Mouse (Mus musculus) layer of hippocampus, adult 2 months (tissue): ENCODE measurements around the gene Stx1a. TPM values are rescaled to one million over a fixed set of nuclear protein-coding genes. Genes with fewer than 3 reads are reported as not detected.
"Not testable (repeated sequence)": the region's sequence is repeated elsewhere in the genome, so short reads cannot be mapped to it uniquely, and the experiment has no call there.

Source experiments
- DNase-seq, 2 experiments: peaks; one replicate each; pipeline ENCODE4 v3.0.0; 2022; ENCODE audit warnings: low spot score in 2 of 2
- H3K27ac ChIP-seq: fragments of 200-600 bp; 2 replicates; pipeline ENCODE4 v1.8.1; 2022
- H3K4me3 ChIP-seq: fragments of 200-600 bp; 2 replicates; pipeline ENCODE4 v1.8.1; 2022; ENCODE audit warnings: mild to moderate bottlenecking
- CTCF ChIP-seq: fragments of 200-600 bp; conservative IDR thresholded peaks from 2 replicates; pipeline ENCODE4 v1.8.1; 2022; ENCODE audit warnings: antibody characterized with exemption, mild to moderate bottlenecking, moderate library complexity
- total RNA-seq, 2 experiments: library from RNA; stranded (reverse); gene quantifications; 2 replicates each; pipeline ENCODE4 v1.2.3; 2021

The Stx1a gene
- total RNA-seq, 2 experiments from 2014 or later: 92.3 to 97.6 TPM

- no peak for TF ChIP-seq CTCF
- peak overlapping the region; percentile 59 for H3K27ac ChIP-seq
- no peak for DNase-seq
- H3K4me3 ChIP-seq: no peak overlapping the region
Measured at GRCm38 (mm10) chr5:135035608-135036359, 12.5 kb downstream of the Stx1a start.

- no peak for DNase-seq
- no peak overlapping the region for H3K4me3 ChIP-seq
- TF ChIP-seq CTCF: no peak
- H3K27ac ChIP-seq: no peak overlapping the region
Measured at GRCm38 (mm10) chr5:135037946-135038345, 14.7 kb downstream of the Stx1a start.

- DNase-seq: no peak
Measured at GRCm38 (mm10) chr5:135039541-135039940, 16.3 kb downstream of the Stx1a start.

DNA sequence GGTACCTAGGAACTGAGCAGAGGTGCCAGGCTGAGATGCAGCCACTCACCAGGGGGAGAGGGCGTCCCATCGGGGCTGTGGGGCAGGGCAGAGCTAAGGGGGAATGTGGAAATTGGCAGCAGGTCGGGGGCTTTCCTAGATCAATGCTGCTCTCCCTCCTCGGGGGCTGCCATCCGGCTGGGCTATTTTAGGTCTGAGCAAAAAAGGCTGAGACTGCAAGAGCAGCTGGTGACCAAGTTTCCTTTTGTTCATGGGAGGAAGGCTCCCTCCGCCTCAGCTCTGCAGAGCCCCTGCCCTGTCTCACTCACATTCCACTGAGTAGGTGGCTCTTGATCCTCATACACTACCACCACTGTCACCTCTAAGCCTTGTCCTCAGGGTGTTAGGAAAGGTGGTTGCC, 16.8 kb downstream of the Stx1a start:
- DNase-seq: no peak
- peak overlapping the region; percentile 67 for H3K27ac ChIP-seq
- H3K4me3 ChIP-seq: no peak overlapping the region
- no peak for TF ChIP-seq CTCF

More at GRCm38 (mm10) chr5:135039541-135039940, 16.3 kb downstream of the Stx1a start:
- Histone ChIP-seq H3K27ac (peak overlapping the region; percentile 67), H3K4me3 (no peak overlapping the region)
- no peak for TF ChIP-seq CTCF

DNA sequence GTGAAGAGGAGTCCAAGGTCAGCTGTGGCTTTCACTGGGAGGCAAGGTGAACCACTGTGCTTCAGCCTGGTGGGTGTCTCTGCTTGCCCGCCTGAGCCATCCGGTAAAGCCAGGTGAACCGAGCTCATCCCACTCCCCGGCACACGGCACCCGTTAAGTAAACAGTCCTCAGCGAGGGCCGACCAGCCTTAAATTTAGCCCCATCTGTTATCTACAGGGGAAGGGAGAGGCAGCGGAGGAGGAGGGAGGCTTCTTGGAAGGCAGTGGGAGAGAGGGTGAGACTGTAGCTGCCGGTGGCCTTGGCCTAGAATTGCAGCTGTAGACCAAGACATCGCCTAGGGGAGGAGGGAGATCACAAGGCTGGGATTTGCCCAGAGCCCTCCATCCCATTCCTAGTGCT, 17.5 kb downstream of the Stx1a start:
- DNase-seq: no peak
- no peak for TF ChIP-seq CTCF
- H3K4me3 ChIP-seq: no peak overlapping the region
- peak overlapping the region; percentile 67; the same call in 1 of the 2 replicates for H3K27ac ChIP-seq

- no peak for TF ChIP-seq CTCF
- H3K27ac ChIP-seq: no peak overlapping the region
Measured at GRCm38 (mm10) chr5:135042105-135042788, 19.0 kb downstream of the Stx1a start.

DNA sequence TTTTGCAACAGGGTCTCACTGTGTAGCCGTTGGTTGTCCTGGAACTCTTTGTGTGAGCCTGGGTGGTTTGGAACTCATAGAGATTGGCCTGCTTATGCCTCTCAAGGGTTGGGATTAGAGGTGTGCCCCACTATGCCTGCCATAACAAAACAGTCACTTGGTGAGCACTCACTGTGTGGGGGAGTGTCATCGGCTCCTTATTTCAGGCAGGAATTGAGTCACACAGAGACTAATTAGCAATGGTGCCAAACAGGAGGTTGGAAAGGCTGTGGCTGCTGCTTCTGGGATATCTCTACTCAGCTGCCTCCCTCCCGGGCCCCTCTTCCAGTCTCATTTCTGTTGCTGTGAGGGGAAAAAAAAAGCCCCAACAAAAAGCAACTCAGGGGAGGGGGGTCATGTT, 21.3 kb downstream of the Stx1a start:
- TF ChIP-seq CTCF: no peak
- H3K4me3 ChIP-seq: no peak overlapping the region
- no peak for DNase-seq
- H3K27ac ChIP-seq: no peak overlapping the region

More at GRCm38 (mm10) chr5:135042105-135042788, 19.0 kb downstream of the Stx1a start:
- DNase-seq: no peak
- no peak overlapping the region for H3K4me3 ChIP-seq

DNA sequence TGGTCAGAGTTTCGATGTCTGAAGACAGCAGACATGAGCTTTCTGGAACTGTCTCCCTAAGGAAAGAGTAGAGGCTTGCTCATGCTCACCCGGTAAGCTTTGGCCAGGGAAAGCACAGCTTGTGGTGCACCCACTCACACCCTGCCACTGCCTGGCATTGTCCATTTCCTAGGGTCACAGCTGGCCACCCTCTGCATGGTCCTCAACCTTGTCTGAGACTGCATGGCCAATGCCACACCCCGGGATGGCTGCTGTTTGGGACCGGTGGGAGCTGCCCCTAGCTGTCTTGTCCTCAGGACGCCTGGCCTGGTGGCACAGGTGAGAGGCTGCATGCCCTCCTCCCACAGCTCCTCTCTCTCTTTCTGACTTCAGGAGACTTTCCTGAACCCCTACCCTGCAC, 25.3 kb downstream of the Stx1a start:
- TF ChIP-seq CTCF: no peak
- H3K4me3 ChIP-seq: no peak overlapping the region
- DNase-seq: no peak
- H3K27ac ChIP-seq: no peak overlapping the region

DNA sequence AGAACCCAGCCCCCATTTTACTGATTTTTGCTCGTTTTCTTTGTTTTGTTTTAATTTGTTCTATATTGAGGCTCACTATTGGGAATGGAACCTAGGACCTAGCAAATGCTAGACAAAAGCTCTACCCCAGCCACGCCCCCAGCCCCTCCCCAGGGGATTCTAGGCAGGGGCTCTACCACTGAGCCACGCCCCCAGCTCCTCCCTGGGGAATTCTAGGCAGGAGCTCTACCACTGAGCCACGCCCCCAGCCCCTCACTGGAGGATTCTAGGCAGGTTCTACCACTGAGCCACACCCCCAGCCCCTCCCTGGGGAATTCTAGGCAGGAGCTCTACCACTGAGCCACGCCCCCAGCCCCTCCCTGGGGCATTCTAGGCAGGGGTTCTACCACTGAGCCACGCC, 26.0 kb downstream of the Stx1a start:
- not testable (repeated sequence) for DNase-seq, H3K4me3 ChIP-seq, H3K27ac ChIP-seq

GRCm38 (mm10) chr5:135053356-135053755, 30.1 kb downstream of the Stx1a start:
- H3K27ac ChIP-seq: no peak overlapping the region
- no peak for DNase-seq
- no peak overlapping the region for H3K4me3 ChIP-seq
- TF ChIP-seq CTCF: no peak

GRCm38 (mm10) chr5:135063629-135064381, 40.5 kb downstream of the Stx1a start, which contains the start of gene Dnajc30:
Gene Dnajc30 (plus strand): TSS chr5:135064202.
- peak; percentile 97 to 99 for DNase-seq
- peak within 1 kb of the TSS; percentile 88 for H3K27ac ChIP-seq
- TF ChIP-seq CTCF: no peak
- peak within 1 kb of the TSS; percentile 99 for H3K4me3 ChIP-seq

GRCm38 (mm10) chr5:135064382-135064766, 41.1 kb downstream of the Stx1a start:
- DNase-seq: no peak
- Histone ChIP-seq H3K27ac (peak overlapping the region; percentile 88), H3K4me3 (peak overlapping the region; percentile 99)
- no peak for TF ChIP-seq CTCF

DNA sequence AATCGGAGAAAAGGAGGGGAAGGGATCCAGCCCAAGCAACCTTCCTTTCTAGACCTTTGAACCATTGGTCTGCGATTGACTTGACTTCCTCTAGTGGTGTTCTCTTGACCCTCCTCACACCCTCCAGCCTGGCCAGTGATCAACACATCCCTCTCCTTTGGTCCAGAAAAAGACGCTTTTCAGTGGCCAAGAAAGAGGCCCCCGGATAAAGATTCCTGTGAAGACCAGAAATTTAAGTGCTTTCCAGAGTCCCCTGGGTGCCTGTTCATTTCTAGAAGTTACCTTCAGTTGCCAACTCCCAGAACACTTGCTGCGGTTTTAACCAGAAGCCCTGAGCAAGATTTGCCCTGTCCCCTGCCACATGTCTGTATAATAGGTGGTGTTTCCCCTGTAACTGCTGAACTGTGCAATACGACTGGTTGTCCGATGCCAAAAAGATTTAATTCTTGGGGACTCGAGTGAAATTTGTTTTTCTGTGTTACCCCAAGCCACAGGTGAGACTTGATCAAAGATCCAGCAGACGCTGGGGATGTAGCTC, 41.7 kb downstream of the Stx1a start, which contains the start of gene Bud23:
Gene Bud23, minus strand, starts transcription at position 51 of the 538 bp plus-strand sequence.
- Histone ChIP-seq H3K4me3 (peak within 1 kb of the TSS; percentile 99), H3K27ac (peak within 1 kb of the TSS; percentile 88)
- DNase-seq: not testable (repeated sequence)
